Mouse (Mus musculus) right cerebral cortex, postnatal 14 days (tissue): ENCODE measurements at regions not wholly inside any gene's neighbourhood (a gene's known extent, or its start where the extent isn't known, plus 50 kb on each side); places are given as distances from the start of the nearest gene placed in this dataset.

Source experiments
- DNase-seq: peaks from one replicate; pipeline ENCODE4 v3.0.0; 2022

GRCm38 (mm10) chr9:87326374-87327295 lies 71.3 kb upstream of the Cep162 start:
- DNase-seq, result no peak

GRCm38 (mm10) chr9:87323690-87324089 lies 68.4 kb upstream of the Cep162 start:
- DNase-seq, result no peak

- DNase-seq, result no peak
Measured at GRCm38 (mm10) chr9:87320758-87321157, 65.4 kb upstream of the Cep162 start.

- DNase-seq, result no peak
Measured at GRCm38 (mm10) chr9:87318767-87319166, 63.4 kb upstream of the Cep162 start.

- DNase-seq, result no peak
Measured at GRCm38 (mm10) chr9:87310150-87310549, 54.8 kb upstream of the Cep162 start.
